Mouse (Mus musculus): ENCODE measurements around the gene Nop10.

- TF ChIP-seq CTCF (conservative IDR thresholded peaks at IDR 0.05; ENCODE audit: insufficient read depth, insufficient read length, low read depth, low read length) (no peak), POLR2A (IDR thresholded peaks at IDR 0.05; ENCODE audit: low read depth, low read length) (no peak)
These were observed 6.0 kb downstream of the Nop10 start for GRCm38 (mm10) chr2:112267547-112268269.
